Mouse (Mus musculus): ENCODE measurements around the gene Tgfbi. TPM values are rescaled to one million over a fixed set of nuclear protein-coding genes. Genes with fewer than 3 reads are reported as not detected.

The Tgfbi gene
- polyA plus RNA-seq, 1 experiment from 2014 or later: 408 TPM

DNA sequence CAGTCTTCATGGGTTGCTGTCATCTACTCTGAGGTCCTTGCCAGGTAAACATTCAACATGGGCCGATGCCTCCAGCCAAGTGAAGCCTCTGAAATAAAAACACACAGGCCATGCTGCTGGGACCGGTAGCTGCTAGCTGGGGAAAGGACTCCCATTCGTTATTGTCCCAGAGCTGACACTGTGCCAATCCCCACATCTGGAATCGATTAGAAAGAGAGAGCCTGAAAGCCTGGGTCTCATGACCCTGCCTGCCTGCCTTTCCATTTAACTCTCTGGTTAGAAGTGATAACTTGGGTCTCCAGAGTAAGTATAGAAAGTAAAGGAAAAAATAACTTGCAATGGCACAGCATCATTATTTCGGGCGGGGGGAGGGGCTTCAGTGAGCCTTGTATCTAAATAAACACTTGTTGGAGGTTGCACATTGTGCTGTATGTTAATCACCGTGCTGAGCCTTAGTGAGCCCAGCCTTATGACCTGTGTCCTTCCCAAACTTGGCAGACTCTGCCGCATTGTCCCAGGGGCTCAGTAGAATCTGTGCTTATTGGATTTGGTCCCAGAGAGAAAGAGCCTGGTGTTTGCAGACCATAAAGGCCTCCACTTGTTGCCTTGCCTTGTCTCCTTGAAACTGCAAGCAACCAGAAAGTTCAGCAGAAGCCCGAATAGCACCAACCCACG, 9.0 kb upstream of the Tgfbi start:
- Histone ChIP-seq H3K4me2 (replicated peaks; ENCODE audit: low read depth, low read length) (no peak overlapping the region), H3K4me3 (ENCODE audit: low read depth, low read length) (no peak overlapping the region), H3K4me1 (ENCODE audit: insufficient read depth, low read depth, low read length) (peaks cover 39% of the 10 kb centered on the region; the same call in 1 of the 2 replicates), H3K9me3 (ENCODE audit: low read length) (no peaks in the 10 kb centered on the region), H3K9ac (replicated peaks; ENCODE audit: low read depth) (no peak overlapping the region), H3K27me3 (replicated peaks; ENCODE audit: insufficient read depth, low read length) (no peaks in the 10 kb centered on the region), H3K36me3 (ENCODE audit: insufficient read depth, low read length) (no peaks in the 10 kb centered on the region), H3K27ac (ENCODE audit: low read length) (no peak overlapping the region)
- no peak for TF ChIP-seq CTCF (IDR thresholded peaks at IDR 0.05)
- TF ChIP-seq EP300 (IDR thresholded peaks at IDR 0.05): 0 out of 2 replicates have a peak, but pooled peaks have one; percentile 25
- 33% methylated on average over 10 of the region's 10 CpGs for WGBS
- DNase-seq (ENCODE audit: low spot score) (peak; percentile 62), ATAC-seq (peak; percentile 53)

DNA sequence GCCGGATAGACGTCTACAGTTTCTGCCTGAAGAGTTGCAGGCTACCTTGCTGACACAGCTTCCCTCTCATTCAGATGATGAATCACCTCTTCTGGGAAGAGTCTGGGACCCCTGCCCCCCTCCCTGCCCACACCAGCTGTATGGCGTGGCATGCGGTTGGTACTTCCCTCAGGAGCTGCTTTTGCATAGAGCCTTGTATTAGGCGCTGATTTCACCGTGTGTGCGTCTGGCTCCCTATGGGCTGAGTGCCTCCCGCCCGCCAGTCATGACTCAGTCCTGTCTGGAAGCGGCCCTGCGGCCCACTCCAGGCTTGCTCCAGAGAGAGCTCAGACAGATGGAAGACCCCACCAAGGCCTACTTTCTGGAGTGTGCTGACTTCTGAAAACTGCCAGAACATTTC, 8.1 kb upstream of the Tgfbi start:
- no peak overlapping the region for H3K9ac ChIP-seq (replicated peaks; ENCODE audit: low read depth)
- H3K4me2 ChIP-seq (replicated peaks; ENCODE audit: low read depth, low read length): no peak overlapping the region
- H3K27ac ChIP-seq (ENCODE audit: low read length): peak overlapping the region; percentile 29; the same call in 1 of the 2 replicates
- no peaks in the 10 kb centered on the region for H3K36me3 ChIP-seq (ENCODE audit: insufficient read depth, low read length)
- no peaks in the 10 kb centered on the region for H3K9me3 ChIP-seq (ENCODE audit: low read length)
- H3K4me1 ChIP-seq (ENCODE audit: insufficient read depth, low read depth, low read length): peaks cover 39% of the 10 kb centered on the region; the same call in 1 of the 2 replicates
- H3K4me3 ChIP-seq (ENCODE audit: low read depth, low read length): no peak overlapping the region
- 25% methylated on average over 11 of the region's 11 CpGs for WGBS
- ATAC-seq (peak; percentile 72), DNase-seq (ENCODE audit: low spot score) (peak; percentile 71)
- TF ChIP-seq CTCF (IDR thresholded peaks at IDR 0.05) (no peak), EP300 (IDR thresholded peaks at IDR 0.05) (0 out of 2 replicates have a peak, but pooled peaks have one; percentile 18)
- H3K27me3 ChIP-seq (replicated peaks; ENCODE audit: insufficient read depth, low read length): no peaks in the 10 kb centered on the region

DNA sequence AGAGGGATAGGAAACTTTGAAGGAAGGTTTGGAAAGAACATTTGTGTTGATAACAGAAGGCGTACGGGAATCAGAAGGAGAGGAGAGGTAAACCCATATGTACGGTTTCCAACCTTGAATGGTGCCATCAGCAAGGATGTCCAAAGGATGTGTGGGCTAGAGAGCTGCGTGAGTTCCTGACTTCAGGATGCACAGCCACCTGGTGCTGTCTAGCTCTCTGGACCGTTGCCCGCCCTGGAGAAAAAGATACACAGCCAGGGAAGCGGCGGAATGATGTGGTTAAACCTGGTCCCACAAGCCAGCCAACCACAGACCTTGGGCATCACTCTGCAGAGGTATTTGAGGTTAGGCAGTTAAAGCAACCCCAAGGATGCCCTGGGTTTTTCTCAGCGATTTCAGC, 3.8 kb upstream of the Tgfbi start:
- WGBS: 92% methylated on average over 9 of the region's 9 CpGs
- peaks cover 20% of the 10 kb centered on the region for H3K4me1 ChIP-seq (ENCODE audit: insufficient read depth, low read depth, low read length)

DNA sequence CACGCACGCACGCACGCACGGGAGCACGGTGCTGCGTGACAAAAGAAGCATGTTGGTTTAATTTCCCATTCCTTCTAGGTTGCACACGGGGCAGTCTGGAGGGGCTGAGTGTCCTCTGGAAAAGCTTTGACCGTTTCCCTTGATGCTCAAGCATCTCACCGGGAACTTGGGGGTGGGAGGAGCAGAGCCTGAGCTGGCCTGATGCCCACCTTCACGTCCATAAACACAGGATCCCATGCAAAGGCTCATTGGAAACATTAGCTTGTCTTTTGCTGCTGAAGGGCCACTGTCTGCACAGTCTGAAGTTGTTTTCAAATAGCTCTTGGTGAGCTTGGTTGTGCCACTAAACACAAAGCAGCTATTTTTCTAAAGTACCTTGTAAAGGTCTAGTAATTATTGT, 2.6 kb upstream of the Tgfbi start:
- DNase-seq (ENCODE audit: low spot score) (no peak), ATAC-seq (no peak)
- Histone ChIP-seq H3K27me3 (replicated peaks; ENCODE audit: insufficient read depth, low read length) (no peaks in the 10 kb centered on the region), H3K4me2 (replicated peaks; ENCODE audit: low read depth, low read length) (no peak overlapping the region), H3K9me3 (ENCODE audit: low read length) (no peaks in the 10 kb centered on the region), H3K9ac (replicated peaks; ENCODE audit: low read depth) (no peak overlapping the region), H3K36me3 (ENCODE audit: insufficient read depth, low read length) (no peaks in the 10 kb centered on the region), H3K4me1 (ENCODE audit: insufficient read depth, low read depth, low read length) (peaks cover 11% of the 10 kb centered on the region), H3K27ac (ENCODE audit: low read length) (no peak overlapping the region), H3K4me3 (ENCODE audit: low read depth, low read length) (no peak overlapping the region)
- WGBS: 41% methylated on average over 11 of the region's 11 CpGs
- TF ChIP-seq CTCF (IDR thresholded peaks at IDR 0.05) (no peak), EP300 (IDR thresholded peaks at IDR 0.05) (no peak)

More for the DNA sequence above, 3.8 kb upstream of the Tgfbi start:
- no peak for DNase-seq (ENCODE audit: low spot score)
- Histone ChIP-seq H3K9ac (replicated peaks; ENCODE audit: low read depth) (no peak overlapping the region), H3K36me3 (ENCODE audit: insufficient read depth, low read length) (no peaks in the 10 kb centered on the region), H3K4me2 (replicated peaks; ENCODE audit: low read depth, low read length) (no peak overlapping the region), H3K27me3 (replicated peaks; ENCODE audit: insufficient read depth, low read length) (no peaks in the 10 kb centered on the region), H3K9me3 (ENCODE audit: low read length) (no peaks in the 10 kb centered on the region), H3K27ac (ENCODE audit: low read length) (no peak overlapping the region), H3K4me3 (ENCODE audit: low read depth, low read length) (no peak overlapping the region)
- no peak for ATAC-seq
- TF ChIP-seq EP300 (IDR thresholded peaks at IDR 0.05) (no peak), CTCF (IDR thresholded peaks at IDR 0.05) (no peak)

DNA sequence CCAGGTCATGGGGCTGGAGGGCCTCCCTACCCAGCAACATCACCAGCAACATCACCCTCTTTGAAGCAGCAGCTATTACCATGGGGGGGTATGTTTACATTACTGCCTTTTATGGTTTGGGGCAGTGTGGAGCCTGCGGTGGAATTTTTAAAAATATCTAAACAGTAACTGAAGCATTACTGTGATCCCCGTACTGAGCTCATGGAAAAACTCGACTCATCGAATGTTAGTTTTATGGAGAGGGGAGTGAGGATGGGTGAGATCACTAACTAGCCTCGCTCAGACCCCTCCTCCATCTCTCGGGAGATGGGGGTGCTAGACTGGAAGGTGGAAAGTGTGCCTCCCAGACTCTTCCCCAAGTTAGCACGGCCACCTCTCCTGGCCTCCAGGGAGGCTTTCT, 2.1 kb upstream of the Tgfbi start:
- Histone ChIP-seq H3K27ac (ENCODE audit: low read length) (no peak overlapping the region), H3K4me1 (ENCODE audit: insufficient read depth, low read depth, low read length) (peaks cover 9% of the 10 kb centered on the region), H3K27me3 (replicated peaks; ENCODE audit: insufficient read depth, low read length) (no peaks in the 10 kb centered on the region), H3K9me3 (ENCODE audit: low read length) (no peaks in the 10 kb centered on the region), H3K36me3 (ENCODE audit: insufficient read depth, low read length) (no peaks in the 10 kb centered on the region), H3K4me2 (replicated peaks; ENCODE audit: low read depth, low read length) (no peak overlapping the region), H3K4me3 (ENCODE audit: low read depth, low read length) (no peak overlapping the region), H3K9ac (replicated peaks; ENCODE audit: low read depth) (no peak overlapping the region)
- ATAC-seq (peak; percentile 46), DNase-seq (ENCODE audit: low spot score) (no peak)
- WGBS: 15% methylated on average over 7 of the region's 7 CpGs
- no peak for TF ChIP-seq CTCF (IDR thresholded peaks at IDR 0.05)
- TF ChIP-seq EP300 (IDR thresholded peaks at IDR 0.05): no peak

DNA sequence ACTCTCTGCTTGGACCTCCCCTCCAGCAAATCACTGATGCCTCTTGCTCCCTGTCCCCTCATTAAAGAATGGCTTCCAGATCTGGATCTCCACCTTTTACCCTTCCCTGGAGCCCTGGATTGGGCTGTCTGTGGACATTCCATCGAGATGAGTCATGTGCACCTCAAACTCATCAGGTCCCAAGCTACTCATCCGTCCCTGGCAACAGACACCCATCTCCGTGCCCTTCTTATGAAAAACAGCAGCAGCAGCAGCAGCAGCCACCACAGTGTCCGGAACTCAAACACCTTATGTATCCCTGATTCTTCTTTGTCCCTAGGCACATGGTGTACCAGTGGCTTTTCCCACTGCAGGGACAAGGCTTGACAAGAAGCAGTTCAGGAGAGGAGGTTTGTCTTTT, 1.5 kb upstream of the Tgfbi start:
- ATAC-seq (no peak), DNase-seq (ENCODE audit: low spot score) (no peak)
- Histone ChIP-seq H3K9ac (replicated peaks; ENCODE audit: low read depth) (no peak overlapping the region), H3K27ac (ENCODE audit: low read length) (no peak overlapping the region), H3K27me3 (replicated peaks; ENCODE audit: insufficient read depth, low read length) (no peaks in the 10 kb centered on the region), H3K36me3 (ENCODE audit: insufficient read depth, low read length) (no peaks in the 10 kb centered on the region), H3K4me1 (ENCODE audit: insufficient read depth, low read depth, low read length) (peaks cover 15% of the 10 kb centered on the region), H3K4me2 (replicated peaks; ENCODE audit: low read depth, low read length) (no peak overlapping the region), H3K9me3 (ENCODE audit: low read length) (no peaks in the 10 kb centered on the region), H3K4me3 (ENCODE audit: low read depth, low read length) (no peak overlapping the region)
- no peak for TF ChIP-seq CTCF (IDR thresholded peaks at IDR 0.05)
- WGBS: 74% methylated on average over 4 of the region's 4 CpGs
